Mouse (Mus musculus) hindbrain, postnatal 0 days (tissue): ENCODE results near the gene Fam107a. TPM values are rescaled to one million over a fixed set of nuclear protein-coding genes. Genes with fewer than 3 reads are reported as not detected.

Source experiments
- ATAC-seq: fragments of 200-750 bp; cut with Nextera tagmentation; 2 replicates; pipeline ENCODE4 v1.8.0; 2017; ENCODE audit warnings: mild to moderate bottlenecking, moderate TSS enrichment, moderate library complexity
- DNase-seq: peaks from one replicate; pipeline ENCODE4 v3.0.0-alpha.2; 2015; ENCODE audit warnings: low spot score
- H3K27ac ChIP-seq: fragments of 300-500 bp; sonication (generic); 2 replicates; pipeline ENCODE4 v1.5.1; 2014; ENCODE audit warnings: mild to moderate bottlenecking
- H3K27me3 ChIP-seq: fragments of 300-500 bp; sonication (generic); 2 replicates; pipeline ENCODE4 v1.6.1; 2014; ENCODE audit warnings: low read length, mixed read lengths; ENCODE audit not compliant: insufficient read depth
- H3K36me3 ChIP-seq: fragments of 300-500 bp; sonication (generic); 2 replicates; pipeline ENCODE4 v1.6.1; 2014; ENCODE audit warnings: low read length, mixed read lengths; ENCODE audit not compliant: insufficient read depth
- H3K4me1 ChIP-seq: fragments of 300-500 bp; sonication (generic); 2 replicates; pipeline ENCODE4 v1.6.1; 2014; ENCODE audit warnings: antibody characterized with exemption, low read length, mixed read lengths; ENCODE audit not compliant: insufficient read depth
- H3K4me2 ChIP-seq: fragments of 300-500 bp; sonication (generic); 2 replicates; pipeline ENCODE4 v1.6.1; 2014; ENCODE audit warnings: low read depth, mild to moderate bottlenecking, low read length, moderate library complexity, mixed read lengths
- H3K4me3 ChIP-seq: fragments of 300-500 bp; sonication (generic); 2 replicates; pipeline ENCODE4 v1.5.1; 2014; ENCODE audit warnings: low read length
- H3K9ac ChIP-seq: fragments of 300-500 bp; sonication (generic); replicated peaks from 2 replicates; pipeline ENCODE4 v1.6.1; 2014; ENCODE audit warnings: mild to moderate bottlenecking, low read length, moderate library complexity, mixed read lengths
- H3K9me3 ChIP-seq: fragments of 300-500 bp; sonication (generic); 2 replicates; pipeline ENCODE4 v1.6.1; 2016; ENCODE audit warnings: low read length, mixed read lengths
- CTCF ChIP-seq: IDR thresholded peaks from 2 replicates; pipeline ENCODE4 v1.5.1; 2016; ENCODE audit warnings: antibody characterized with exemption, control low read depth, low read depth
- WGBS: fragments of 180-500 bp; shearing (Covaris S2); extraction: QIAGEN DNeasy Blood & Tissue Kit; methylation state at CpG from one replicate; pipeline ENCODE4 v1.1.7; 2014; 5-methylcytosine and 5-hydroxymethylcytosine counted together
- polyA plus RNA-seq: library from polyadenylated mRNA; unstranded; fragments of >200 nt; fragmentation: Nextera tagmentation; extraction: Ambion mirVana; gene quantifications from 2 replicates; pipeline ENCODE4 v1.2.1, GENCODE M21; 2015
- total RNA-seq: library from RNA; depleted of rRNA; stranded (reverse); fragments of >200 nt; gene quantifications from 2 replicates; pipeline ENCODE4 v1.2.3, GENCODE M21; 2014

The Fam107a gene
- total and polyA plus RNA-seq, 2 experiments from 2014 or later, result 0.80 to 8.8 TPM

DNA sequence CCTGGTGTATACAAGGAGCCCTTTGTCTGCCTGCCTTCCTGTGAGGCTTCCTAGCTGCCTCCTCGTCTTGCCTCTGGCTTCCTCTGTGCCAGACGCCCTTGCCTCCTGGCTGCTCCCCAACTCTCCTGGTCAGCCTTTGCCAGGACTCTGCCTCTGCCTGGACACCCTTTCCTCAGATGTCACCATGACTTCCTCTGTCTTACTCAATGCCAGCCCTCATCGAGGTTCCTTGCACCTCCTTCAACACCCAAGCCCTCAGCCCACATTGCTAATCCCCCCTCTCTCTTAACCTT lies 59.5 kb downstream of the Fam107a start:
- DNase-seq (no peak), ATAC-seq (peak; percentile 30; the same call in 1 of the 2 replicates)
- 43% methylated on average over 3 of the region's 3 CpGs for WGBS

GRCm38 (mm10) chr14:8257521-8258334 lies 60.1 kb downstream of the Fam107a start:
- Histone ChIP-seq H3K27ac (no peak overlapping the region), H3K9ac (no peak overlapping the region), H3K36me3 (no peaks in the 10 kb centered on the region), H3K27me3 (no peaks in the 10 kb centered on the region), H3K9me3 (no peaks in the 10 kb centered on the region), H3K4me1 (peaks cover 3% of the 10 kb centered on the region; the same call in 1 of the 2 replicates), H3K4me2 (no peak overlapping the region), H3K4me3 (no peak overlapping the region)
- no peak for ATAC-seq
- WGBS, result 45% methylated on average over 7 of the region's 7 CpGs
- DNase-seq, result no peak
- TF ChIP-seq CTCF, result no peak

More for the DNA sequence above, 59.5 kb downstream of the Fam107a start:
- no peaks in the 10 kb centered on the region for H3K9me3 ChIP-seq
- no peak overlapping the region for H3K27ac ChIP-seq
- peaks cover 3% of the 10 kb centered on the region; the same call in 1 of the 2 replicates for H3K4me1 ChIP-seq
- H3K36me3 ChIP-seq, result no peaks in the 10 kb centered on the region
- no peak overlapping the region for H3K9ac ChIP-seq
- no peaks in the 10 kb centered on the region for H3K27me3 ChIP-seq
- no peak overlapping the region for H3K4me2 ChIP-seq
- TF ChIP-seq CTCF, result no peak
- H3K4me3 ChIP-seq, result no peak overlapping the region

DNA sequence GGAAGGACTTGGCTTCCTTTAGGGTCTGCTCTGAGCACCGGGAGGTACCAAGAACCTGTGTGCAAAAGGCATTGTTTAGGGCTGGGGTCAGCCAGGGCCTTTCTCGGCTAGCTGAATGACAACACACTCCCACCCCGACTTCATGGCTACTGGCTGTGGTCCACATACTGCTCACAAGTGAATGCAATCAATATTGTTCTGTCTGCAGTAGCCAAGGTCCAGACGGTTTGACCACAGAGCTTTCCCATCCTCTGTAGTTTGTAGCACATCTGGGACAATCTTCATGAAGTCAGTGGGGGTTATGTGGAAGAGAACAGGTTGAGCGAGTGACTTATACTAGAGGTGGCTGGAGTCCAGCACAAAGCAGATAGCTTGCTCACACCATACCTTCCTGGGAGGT lies 60.9 kb downstream of the Fam107a start:
- Histone ChIP-seq H3K36me3 (no peaks in the 10 kb centered on the region), H3K4me3 (no peak overlapping the region), H3K27ac (no peak overlapping the region), H3K9me3 (no peaks in the 10 kb centered on the region), H3K27me3 (no peaks in the 10 kb centered on the region), H3K4me1 (peaks cover 3% of the 10 kb centered on the region; the same call in 1 of the 2 replicates), H3K9ac (no peak overlapping the region), H3K4me2 (no peak overlapping the region)
- no peak for ATAC-seq
- TF ChIP-seq CTCF, result no peak
- DNase-seq, result no peak
- WGBS, result 63% methylated on average over 5 of the region's 5 CpGs

DNA sequence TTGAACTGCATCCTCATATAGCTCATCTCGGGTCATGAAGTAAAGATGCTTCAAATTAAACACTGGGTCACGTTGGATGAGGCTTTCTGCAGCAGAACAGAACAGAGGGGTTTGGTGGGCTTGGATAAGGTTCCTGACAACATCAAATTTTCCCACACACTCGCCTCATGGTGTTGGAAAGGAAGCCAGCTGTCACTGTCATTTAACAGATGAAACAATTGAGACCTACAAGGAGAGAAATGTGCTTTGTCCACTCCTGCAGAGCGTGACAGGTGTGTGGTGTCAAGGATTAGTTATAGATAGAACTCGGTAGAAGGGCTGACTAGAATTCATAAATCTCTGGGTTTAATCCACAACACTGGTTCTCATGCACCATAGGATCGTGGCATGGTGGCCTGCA lies 61.8 kb downstream of the Fam107a start:
- DNase-seq (no peak), ATAC-seq (no peak)
- H3K9ac ChIP-seq, result no peak overlapping the region
- H3K4me2 ChIP-seq, result no peak overlapping the region
- H3K27ac ChIP-seq, result no peak overlapping the region
- H3K27me3 ChIP-seq, result no peaks in the 10 kb centered on the region
- peaks cover 3% of the 10 kb centered on the region; the same call in 1 of the 2 replicates for H3K4me1 ChIP-seq
- H3K4me3 ChIP-seq, result no peak overlapping the region
- WGBS, result 58% methylated on average over 6 of the region's 6 CpGs
- TF ChIP-seq CTCF, result no peak
- no peaks in the 10 kb centered on the region for H3K9me3 ChIP-seq
- H3K36me3 ChIP-seq, result no peaks in the 10 kb centered on the region

DNA sequence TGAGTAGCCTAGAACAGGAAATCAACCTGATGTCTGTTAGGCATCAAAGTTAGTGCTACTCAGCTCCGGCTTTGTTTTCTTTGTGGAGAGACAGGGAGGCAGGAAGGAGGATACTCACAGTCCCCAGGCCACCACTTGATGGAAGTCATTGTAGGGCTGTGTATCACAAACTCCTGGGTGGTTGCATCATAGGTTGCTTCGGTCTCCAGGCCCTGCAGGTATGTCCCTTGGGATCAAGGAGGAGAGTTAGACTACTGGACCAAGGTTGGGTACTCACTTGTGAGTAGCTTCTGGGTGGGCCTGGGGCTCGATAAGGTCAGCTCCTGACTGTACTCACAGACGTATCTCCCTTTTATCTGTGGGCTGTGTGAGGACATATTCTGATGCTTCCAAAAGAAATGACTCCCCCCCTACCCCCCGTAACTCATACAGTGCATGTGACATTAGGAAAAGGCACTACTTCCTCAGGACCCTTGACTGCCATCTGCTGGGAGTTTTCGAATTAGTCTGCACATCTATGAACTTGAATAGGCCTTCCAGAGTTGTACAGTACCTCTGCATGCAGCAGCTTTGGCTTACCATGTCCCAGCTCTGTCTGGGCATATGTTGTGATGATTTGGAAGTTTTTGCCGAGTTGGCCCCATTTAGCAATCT lies 62.6 kb downstream of the Fam107a start:
- Histone ChIP-seq H3K27ac (no peak overlapping the region), H3K4me2 (no peak overlapping the region), H3K9ac (no peak overlapping the region), H3K27me3 (no peaks in the 10 kb centered on the region), H3K4me3 (no peak overlapping the region), H3K4me1 (peaks cover 3% of the 10 kb centered on the region; the same call in 1 of the 2 replicates), H3K9me3 (no peaks in the 10 kb centered on the region), H3K36me3 (no peaks in the 10 kb centered on the region)
- DNase-seq (peak; percentile 81), ATAC-seq (peak; percentile 66)
- TF ChIP-seq CTCF, result peak; percentile 76
- 71% methylated on average over 7 of the region's 7 CpGs for WGBS

DNA sequence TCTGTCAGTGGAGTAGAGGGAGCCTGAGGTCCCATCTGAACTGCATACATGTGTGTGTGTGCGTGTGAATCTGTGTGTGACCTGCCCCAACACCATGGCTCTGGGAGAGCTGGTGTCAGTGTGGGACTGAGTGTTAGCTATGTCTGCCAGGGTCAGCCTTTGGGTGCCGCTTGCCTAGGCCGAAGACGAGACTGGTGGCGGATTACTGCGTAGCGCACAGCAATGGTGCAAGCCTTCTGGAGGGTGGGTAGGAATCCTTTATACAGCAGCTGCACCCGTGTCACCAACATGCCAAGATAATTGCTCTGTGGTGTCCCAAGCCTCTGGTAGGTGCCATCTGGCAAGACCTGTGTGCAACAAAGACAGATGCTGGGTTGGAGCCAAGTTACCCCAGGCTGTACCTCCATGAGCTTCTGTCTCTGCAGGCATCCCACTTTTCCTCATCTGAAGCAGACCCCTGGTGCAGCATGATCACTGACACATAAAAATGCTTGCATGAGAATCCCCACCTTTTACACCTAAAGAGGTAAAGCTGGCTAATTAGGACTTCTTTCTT lies 66.4 kb downstream of the Fam107a start:
- no peaks in the 10 kb centered on the region for H3K9me3 ChIP-seq
- 0 out of 2 replicates have a peak, but pooled peaks have one; percentile 1 for TF ChIP-seq CTCF
- H3K4me3 ChIP-seq, result no peak overlapping the region
- ATAC-seq (peak; percentile 36; the same call in 1 of the 2 replicates), DNase-seq (peak; percentile 42)
- no peak overlapping the region for H3K9ac ChIP-seq
- no peaks in the 10 kb centered on the region for H3K27me3 ChIP-seq
- no peaks in the 10 kb centered on the region for H3K36me3 ChIP-seq
- H3K27ac ChIP-seq, result no peak overlapping the region
- H3K4me2 ChIP-seq, result no peak overlapping the region
- no peaks in the 10 kb centered on the region for H3K4me1 ChIP-seq
- 77% methylated on average over 8 of the region's 8 CpGs for WGBS
